Mouse (Mus musculus) inflammation-experienced regulatory T-cells, adult 6 months (primary cell): ENCODE data around the gene Klhl28. TPM values are rescaled to one million over a fixed set of nuclear protein-coding genes. Genes with fewer than 3 reads are reported as not detected.

ENCODE experiments used
- polyA plus RNA-seq, 3 experiments: library from polyadenylated mRNA; unstranded; fragments of 100-300 nt; shearing (Covaris generic); gene quantifications; one replicate each; pipeline ENCODE4 v1.2.1; 2017

Gene Klhl28
- polyA plus RNA-seq, 3 experiments from 2014 or later: 30.2 to 37.9 (median 31.1) TPM

Other genes starting within 250 kb of the Klhl28 start
- 1 to 10 TPM in 2 of 3 experiments, not detected in 1; 1.3 to 2.8 TPM for gene Gm527, start 47.6 kb downstream of the Klhl28 start, polyA plus RNA-seq
- gene Togaram1, start 270 bp upstream of the Klhl28 start, polyA plus RNA-seq: 10 to 100 TPM; 14.4 to 25.4 (median 21.7) TPM
- 100 to 1,000 TPM in 1 of 3 experiments, 10 to 100 TPM in 2; 78.8 to 103 (median 91.3) TPM for gene Prpf39, start 70.8 kb upstream of the Klhl28 start, polyA plus RNA-seq
- 100 to 1,000 TPM; 267 to 313 (median 282) TPM for gene Fkbp3, start 108.5 kb upstream of the Klhl28 start, polyA plus RNA-seq
- 10 to 100 TPM in 1 of 3 experiments, 1 to 10 TPM in 2; 5.0 to 11.7 (median 7.0) TPM for gene Fancm, start 110.1 kb upstream of the Klhl28 start, polyA plus RNA-seq
- 10 to 100 TPM in 1 of 3 experiments, 1 to 10 TPM in 2; 2.9 to 32.9 (median 3.8) TPM for gene Mis18bp1, start 207.1 kb upstream of the Klhl28 start, polyA plus RNA-seq